Mouse (Mus musculus) forebrain, embryonic 13.5 days (tissue): ENCODE results near the gene Sh3pxd2a. TPM values are rescaled to one million over a fixed set of nuclear protein-coding genes. Genes with fewer than 3 reads are reported as not detected.

Experiments used
- ATAC-seq: fragments of 200-750 bp; cut with Nextera tagmentation; 2 replicates; pipeline ENCODE4 v1.8.0; 2017
- H3K27ac ChIP-seq: fragments of 300-500 bp; sonication (generic); 2 replicates; pipeline ENCODE4 v1.5.1; 2015; ENCODE audit warnings: inconsistent platforms, mild to moderate bottlenecking, moderate library complexity
- H3K27me3 ChIP-seq: fragments of 300-500 bp; sonication (generic); 2 replicates; pipeline ENCODE4 v1.6.1; 2015; ENCODE audit warnings: mild to moderate bottlenecking, inconsistent platforms
- H3K36me3 ChIP-seq: fragments of 300-500 bp; sonication (generic); 2 replicates; pipeline ENCODE4 v1.6.1; 2015; ENCODE audit warnings: mild to moderate bottlenecking, inconsistent platforms; ENCODE audit not compliant: poor library complexity, severe bottlenecking
- H3K4me1 ChIP-seq: fragments of 300-500 bp; sonication (generic); 2 replicates; pipeline ENCODE4 v1.6.1; 2015; ENCODE audit warnings: inconsistent platforms
- H3K4me2 ChIP-seq: fragments of 300-500 bp; sonication (generic); 2 replicates; pipeline ENCODE4 v1.6.1; 2015; ENCODE audit warnings: inconsistent platforms, mild to moderate bottlenecking, moderate library complexity
- H3K4me3 ChIP-seq: fragments of 300-500 bp; sonication (generic); 2 replicates; pipeline ENCODE4 v1.5.1; 2015; ENCODE audit warnings: mild to moderate bottlenecking, inconsistent platforms
- H3K9ac ChIP-seq: fragments of 300-500 bp; sonication (generic); 2 replicates; pipeline ENCODE4 v1.6.1; 2015; ENCODE audit warnings: mild to moderate bottlenecking, inconsistent platforms
- H3K9me3 ChIP-seq: fragments of 300-500 bp; sonication (generic); replicated peaks from 2 replicates; pipeline ENCODE4 v1.6.1; 2016; ENCODE audit warnings: inconsistent platforms
- WGBS: fragments of 180-500 bp; shearing (Covaris S2); methylation state at CpG from one replicate; pipeline ENCODE4 v1.1.7; 2015; 5-methylcytosine and 5-hydroxymethylcytosine counted together
- polyA plus RNA-seq: library from polyadenylated mRNA; unstranded; fragments of >200 nt; fragmentation: Nextera tagmentation; extraction: Ambion mirVana; gene quantifications from 2 replicates; pipeline ENCODE4 v1.2.1, GENCODE M21; 2015

Sh3pxd2a gene
- polyA plus RNA-seq, 1 experiment from 2014 or later: 3.6 TPM

GRCm38 (mm10) chr19:47282050-47282454 lies 182.1 kb downstream of the Sh3pxd2a start:
- no peak overlapping the region for H3K4me2 ChIP-seq

DNA sequence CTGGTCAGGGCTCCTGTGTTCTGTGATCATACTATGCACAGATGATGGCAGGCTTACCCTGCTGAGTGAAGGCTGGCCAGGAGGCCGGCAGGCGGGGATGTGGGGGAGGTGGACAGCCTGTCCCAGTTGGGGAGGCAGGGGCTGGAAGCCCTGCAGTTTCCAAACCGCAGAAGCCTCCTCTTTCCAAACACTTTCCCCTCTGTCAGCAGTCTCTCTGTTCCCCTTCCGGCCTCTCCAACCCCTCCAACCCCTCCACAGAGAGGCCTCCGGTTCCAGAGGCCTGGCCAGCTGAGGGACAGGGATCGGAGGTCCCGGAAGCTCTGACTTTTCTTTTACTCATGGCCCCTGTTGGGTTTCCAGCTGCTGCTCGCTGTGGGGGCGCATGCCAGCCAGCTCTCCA lies 183.3 kb downstream of the Sh3pxd2a start:
- no peaks in the 10 kb centered on the region for H3K27me3 ChIP-seq
- H3K9ac ChIP-seq: no peak overlapping the region
- WGBS: 85% methylated on average over 9 of the region's 9 CpGs
- no peak for ATAC-seq
- H3K4me1 ChIP-seq: peaks cover 11% of the 10 kb centered on the region; the same call in 1 of the 2 replicates
- no peak overlapping the region for H3K4me2 ChIP-seq
- H3K27ac ChIP-seq: no peak overlapping the region
- H3K9me3 ChIP-seq: no peaks in the 10 kb centered on the region
- no peak overlapping the region for H3K4me3 ChIP-seq
- H3K36me3 ChIP-seq: peaks cover 34% of the 10 kb centered on the region

More at GRCm38 (mm10) chr19:47282050-47282454, 182.1 kb downstream of the Sh3pxd2a start:
- ATAC-seq: no peak
- WGBS: 87% methylated on average over 6 of the region's 6 CpGs
- Histone ChIP-seq H3K9ac (no peak overlapping the region), H3K27ac (no peak overlapping the region), H3K4me3 (no peak overlapping the region), H3K36me3 (peaks cover 28% of the 10 kb centered on the region), H3K27me3 (no peaks in the 10 kb centered on the region), H3K4me1 (peaks cover 11% of the 10 kb centered on the region; the same call in 1 of the 2 replicates), H3K9me3 (no peaks in the 10 kb centered on the region)

GRCm38 (mm10) chr19:47279788-47280532 lies 184.2 kb downstream of the Sh3pxd2a start:
- H3K9me3 ChIP-seq: no peaks in the 10 kb centered on the region
- H3K4me1 ChIP-seq: peaks cover 11% of the 10 kb centered on the region; the same call in 1 of the 2 replicates
- H3K9ac ChIP-seq: no peak overlapping the region
- peaks cover 28% of the 10 kb centered on the region for H3K36me3 ChIP-seq
- ATAC-seq: peak; percentile 48; the same call in 1 of the 2 replicates
- H3K4me2 ChIP-seq: no peak overlapping the region
- no peak overlapping the region for H3K4me3 ChIP-seq
- H3K27ac ChIP-seq: 0 out of 2 replicates have a peak overlapping the region, but pooled peaks have one; percentile 3
- 85% methylated on average over 15 of the region's 15 CpGs for WGBS
- no peaks in the 10 kb centered on the region for H3K27me3 ChIP-seq

DNA sequence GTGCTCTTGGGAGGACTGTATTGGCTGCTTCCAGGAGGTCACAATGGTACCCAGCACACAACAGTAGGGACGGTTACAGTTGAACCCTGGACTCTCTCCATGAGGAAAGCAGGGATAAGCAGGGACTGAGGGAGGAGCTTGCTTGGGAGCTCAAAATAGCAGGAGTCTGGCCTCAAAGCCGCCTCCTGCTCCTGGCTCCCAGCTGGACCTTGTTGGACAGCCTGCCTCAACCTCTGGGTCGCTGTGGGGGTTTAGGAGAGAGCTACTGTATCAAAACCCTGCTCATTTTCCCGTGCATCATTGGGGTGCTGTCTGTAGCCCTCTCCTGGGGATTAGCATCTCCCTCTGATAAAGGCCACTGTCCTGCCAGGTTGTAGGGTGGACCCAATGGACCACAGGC lies 184.8 kb downstream of the Sh3pxd2a start:
- 76% methylated on average over 4 of the region's 4 CpGs for WGBS
- H3K27me3 ChIP-seq: no peaks in the 10 kb centered on the region
- no peak overlapping the region for H3K4me2 ChIP-seq
- H3K4me3 ChIP-seq: no peak overlapping the region
- H3K9me3 ChIP-seq: no peaks in the 10 kb centered on the region
- peaks cover 11% of the 10 kb centered on the region; the same call in 1 of the 2 replicates for H3K4me1 ChIP-seq
- peaks cover 25% of the 10 kb centered on the region for H3K36me3 ChIP-seq
- 0 out of 2 replicates have a peak overlapping the region, but pooled peaks have one; percentile 3 for H3K27ac ChIP-seq
- ATAC-seq: no peak
- no peak overlapping the region for H3K9ac ChIP-seq

DNA sequence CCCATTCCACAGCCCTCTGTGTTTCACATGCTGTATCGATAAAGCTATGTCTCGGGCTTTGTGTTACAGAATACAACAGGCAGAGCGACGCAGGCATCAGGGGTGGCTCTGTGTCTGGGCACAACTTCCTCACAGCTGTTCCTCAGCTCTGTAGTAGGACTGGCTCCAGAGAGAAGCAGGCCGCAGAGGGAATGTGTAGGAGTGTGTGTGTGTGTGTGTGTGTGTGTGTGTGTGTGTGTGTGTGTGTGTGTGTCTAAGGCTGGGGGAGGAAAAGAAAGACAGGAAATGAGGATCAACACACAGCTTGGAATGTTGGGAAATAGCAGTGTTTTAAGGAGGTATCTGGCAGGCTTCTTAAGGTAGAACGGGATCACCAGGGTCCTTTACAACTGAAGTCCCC lies 187.5 kb downstream of the Sh3pxd2a start:
- H3K4me2 ChIP-seq: no peak overlapping the region
- H3K36me3 ChIP-seq: peaks cover 36% of the 10 kb centered on the region
- ATAC-seq: no peak
- H3K27me3 ChIP-seq: no peaks in the 10 kb centered on the region
- peaks cover 11% of the 10 kb centered on the region; the same call in 1 of the 2 replicates for H3K4me1 ChIP-seq
- H3K9ac ChIP-seq: no peak overlapping the region
- no peak overlapping the region for H3K4me3 ChIP-seq
- no peak overlapping the region for H3K27ac ChIP-seq
- no peaks in the 10 kb centered on the region for H3K9me3 ChIP-seq
- 89% methylated on average over 6 of the region's 6 CpGs for WGBS

DNA sequence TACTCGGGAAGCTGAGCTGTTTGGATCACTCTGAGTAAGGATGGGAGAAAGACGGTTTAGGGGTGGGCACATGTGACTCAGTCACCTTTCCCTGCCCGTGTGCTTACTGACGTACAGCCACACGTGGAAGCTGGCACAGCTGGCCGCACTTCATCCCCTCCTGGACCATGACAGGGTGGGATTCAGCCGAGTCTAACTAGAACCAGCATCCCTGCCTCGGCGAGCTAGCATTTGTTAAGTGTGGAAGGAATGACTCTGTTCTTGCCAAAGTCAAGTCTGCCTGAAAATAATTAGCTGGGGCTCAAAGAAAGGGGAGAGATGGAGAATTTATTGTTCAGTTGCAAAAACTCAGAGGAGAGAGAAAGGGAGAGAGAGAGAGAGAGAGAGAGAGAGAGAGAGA lies 193.7 kb downstream of the Sh3pxd2a start:
- no peak overlapping the region for H3K9ac ChIP-seq
- no peak overlapping the region for H3K4me2 ChIP-seq
- no peak overlapping the region for H3K27ac ChIP-seq
- no peak for ATAC-seq
- peaks cover 39% of the 10 kb centered on the region for H3K36me3 ChIP-seq
- no peaks in the 10 kb centered on the region for H3K27me3 ChIP-seq
- 87% methylated on average over 9 of the region's 9 CpGs for WGBS
- no peaks in the 10 kb centered on the region for H3K9me3 ChIP-seq
- no peak overlapping the region for H3K4me3 ChIP-seq
- H3K4me1 ChIP-seq: no peaks in the 10 kb centered on the region

DNA sequence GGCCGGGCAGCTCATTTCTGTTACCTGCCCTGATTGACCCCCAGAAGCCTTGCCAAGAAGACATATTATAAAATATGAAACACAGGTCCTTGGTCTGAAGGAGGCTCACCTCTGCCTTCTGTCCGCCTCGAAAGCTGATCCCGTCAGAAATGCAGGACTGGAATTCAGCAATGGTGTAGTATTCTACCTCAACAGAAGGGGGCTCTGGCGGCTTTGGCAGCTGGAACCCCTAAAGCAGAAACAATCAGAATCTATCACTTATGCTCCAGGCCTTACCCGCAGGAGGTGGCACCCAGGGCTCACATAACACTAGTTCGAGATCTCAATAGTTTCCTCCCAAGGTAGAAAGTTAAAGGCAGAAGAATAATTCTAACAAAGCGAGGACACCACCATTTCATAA lies 194.5 kb downstream of the Sh3pxd2a start:
- Histone ChIP-seq H3K4me1 (no peaks in the 10 kb centered on the region), H3K27ac (no peak overlapping the region), H3K36me3 (peaks cover 42% of the 10 kb centered on the region), H3K9me3 (no peaks in the 10 kb centered on the region), H3K9ac (no peak overlapping the region), H3K4me3 (no peak overlapping the region), H3K4me2 (no peak overlapping the region), H3K27me3 (no peaks in the 10 kb centered on the region)
- ATAC-seq: no peak
- WGBS: 47% methylated on average over 8 of the region's 8 CpGs

DNA sequence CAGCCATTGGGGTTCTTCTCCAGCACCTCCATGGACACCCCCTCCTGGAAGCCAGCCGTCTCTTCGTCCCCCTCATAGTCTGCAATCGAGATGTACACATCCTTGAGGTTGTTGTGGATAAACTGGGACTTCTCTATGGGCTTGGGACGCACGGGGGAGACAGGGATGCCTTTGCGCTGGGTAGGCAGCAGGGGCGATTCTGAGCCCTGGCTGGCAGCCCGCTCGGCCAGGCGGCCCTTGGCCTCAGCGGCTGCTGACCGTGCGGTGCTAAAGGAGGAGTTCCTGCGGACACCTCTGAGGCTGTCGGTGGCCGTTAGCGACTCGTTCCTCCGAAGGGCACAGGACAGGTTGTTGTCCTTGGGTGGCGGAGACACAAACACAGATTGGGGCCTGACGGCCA lies 197.1 kb downstream of the Sh3pxd2a start:
- H3K27ac ChIP-seq: no peak overlapping the region
- no peak overlapping the region for H3K9ac ChIP-seq
- 88% methylated on average over 21 of the region's 21 CpGs for WGBS
- H3K36me3 ChIP-seq: peaks cover 29% of the 10 kb centered on the region
- no peak overlapping the region for H3K4me2 ChIP-seq
- H3K4me1 ChIP-seq: no peaks in the 10 kb centered on the region
- no peaks in the 10 kb centered on the region for H3K27me3 ChIP-seq
- no peak for ATAC-seq
- H3K9me3 ChIP-seq: no peaks in the 10 kb centered on the region
- H3K4me3 ChIP-seq: no peak overlapping the region

DNA sequence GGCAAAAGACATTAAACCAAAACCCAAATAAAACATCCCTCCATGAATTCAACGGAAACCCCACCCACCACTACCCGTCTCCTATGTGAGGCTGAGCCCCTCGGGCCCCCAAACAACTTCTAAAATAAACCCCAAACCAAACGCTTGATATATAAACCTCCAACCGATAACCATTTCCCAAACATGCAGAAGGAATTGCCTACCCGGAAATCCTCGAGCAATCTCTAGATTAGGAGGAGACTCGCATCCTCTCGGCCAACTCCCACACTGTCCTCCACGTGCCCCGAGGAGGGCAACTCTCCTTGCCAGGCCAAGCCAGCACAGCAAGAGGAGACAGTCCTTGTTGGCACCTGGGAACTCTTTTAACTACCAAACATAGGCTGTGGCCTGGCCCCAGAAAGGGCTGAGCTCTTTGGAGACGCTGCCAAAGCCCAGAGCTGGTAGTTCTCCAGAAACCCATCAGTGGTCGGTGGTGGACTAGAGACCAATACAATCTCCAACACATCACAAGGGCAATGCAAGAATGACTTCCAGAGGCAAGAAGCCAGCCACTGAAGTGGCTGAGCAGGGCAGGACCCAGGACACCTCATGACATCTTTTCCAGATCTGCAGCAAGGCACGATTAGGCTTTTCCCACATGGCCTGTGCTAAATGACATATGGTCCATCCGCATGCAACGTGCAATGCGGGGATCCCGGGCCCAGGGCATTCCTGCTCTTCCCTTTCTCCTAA lies 198.0 kb downstream of the Sh3pxd2a start:
- 91% methylated on average over 18 of the region's 18 CpGs for WGBS
- Histone ChIP-seq H3K27ac (no peak overlapping the region), H3K4me3 (no peak overlapping the region), H3K4me2 (no peak overlapping the region), H3K27me3 (no peaks in the 10 kb centered on the region), H3K9ac (no peak overlapping the region), H3K36me3 (peaks cover 29% of the 10 kb centered on the region), H3K9me3 (no peaks in the 10 kb centered on the region), H3K4me1 (no peaks in the 10 kb centered on the region)
- ATAC-seq: no peak

DNA sequence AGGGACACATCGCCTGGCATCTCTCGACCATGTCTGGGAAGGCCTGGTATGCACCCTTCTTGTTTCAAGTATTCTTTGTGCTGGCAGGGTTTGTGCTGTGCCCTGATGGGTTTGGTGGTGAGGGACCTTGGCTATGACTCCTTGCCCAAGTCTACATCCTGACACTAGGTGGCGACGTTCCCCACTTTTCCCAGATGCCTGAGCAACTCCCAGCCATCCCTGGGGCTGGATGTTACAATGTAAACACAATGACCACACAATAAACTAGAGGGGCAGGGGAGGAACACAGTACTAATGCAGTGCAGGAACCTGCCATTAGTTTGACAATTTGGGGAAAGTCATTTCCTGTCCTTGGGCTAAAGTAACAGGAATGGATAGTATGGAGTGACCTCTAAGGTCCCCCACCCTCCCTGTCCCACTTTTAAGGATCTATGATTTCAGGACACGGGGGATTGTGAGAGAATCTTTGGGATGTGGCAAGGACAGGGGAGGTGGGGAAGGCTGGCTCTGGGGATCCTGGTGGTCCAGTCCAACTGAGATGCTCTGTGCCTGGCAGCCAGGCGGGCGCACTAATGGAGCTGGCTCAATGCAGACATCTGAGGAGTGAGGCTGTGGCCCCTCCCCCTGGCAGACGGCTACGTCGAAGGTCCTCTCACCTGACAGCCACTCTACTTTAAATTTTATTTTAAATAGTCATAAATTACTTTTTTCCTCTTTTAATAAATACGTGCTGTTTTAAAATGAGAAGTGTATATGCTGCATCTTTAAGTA lies 199.7 kb downstream of the Sh3pxd2a start:
- ATAC-seq: peak; percentile 80
- H3K27ac ChIP-seq: no peak overlapping the region
- WGBS: 45% methylated on average over 11 of the region's 11 CpGs
- H3K4me1 ChIP-seq: no peaks in the 10 kb centered on the region
- peaks cover 29% of the 10 kb centered on the region for H3K36me3 ChIP-seq
- no peak overlapping the region for H3K4me3 ChIP-seq
- no peaks in the 10 kb centered on the region for H3K9me3 ChIP-seq
- no peaks in the 10 kb centered on the region for H3K27me3 ChIP-seq
- H3K4me2 ChIP-seq: no peak overlapping the region
- no peak overlapping the region for H3K9ac ChIP-seq

DNA sequence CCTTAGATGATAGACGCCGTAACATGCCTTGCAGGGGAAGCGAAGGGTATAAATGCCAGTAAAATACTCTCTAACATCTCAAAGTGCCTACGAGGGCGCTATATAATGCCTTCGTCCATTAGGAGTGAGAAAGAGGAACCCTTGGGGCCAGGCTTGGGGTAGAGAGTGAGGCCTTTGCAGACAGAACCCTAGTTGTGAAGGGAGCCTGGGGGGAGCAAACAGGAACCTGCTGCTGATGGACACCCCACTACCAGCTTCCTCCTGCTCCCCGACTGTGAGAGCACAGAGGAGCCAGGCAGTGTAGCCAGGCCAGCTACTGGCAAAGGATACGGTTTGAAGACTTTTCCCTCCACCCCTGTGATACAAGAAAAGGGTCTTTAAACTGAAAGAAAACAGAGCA lies 200.6 kb downstream of the Sh3pxd2a start:
- no peak for ATAC-seq
- Histone ChIP-seq H3K36me3 (peaks cover 27% of the 10 kb centered on the region), H3K4me1 (no peaks in the 10 kb centered on the region), H3K27me3 (no peaks in the 10 kb centered on the region), H3K9me3 (no peaks in the 10 kb centered on the region), H3K4me3 (no peak overlapping the region), H3K4me2 (no peak overlapping the region), H3K27ac (no peak overlapping the region), H3K9ac (no peak overlapping the region)
- 89% methylated on average over 8 of the region's 8 CpGs for WGBS

DNA sequence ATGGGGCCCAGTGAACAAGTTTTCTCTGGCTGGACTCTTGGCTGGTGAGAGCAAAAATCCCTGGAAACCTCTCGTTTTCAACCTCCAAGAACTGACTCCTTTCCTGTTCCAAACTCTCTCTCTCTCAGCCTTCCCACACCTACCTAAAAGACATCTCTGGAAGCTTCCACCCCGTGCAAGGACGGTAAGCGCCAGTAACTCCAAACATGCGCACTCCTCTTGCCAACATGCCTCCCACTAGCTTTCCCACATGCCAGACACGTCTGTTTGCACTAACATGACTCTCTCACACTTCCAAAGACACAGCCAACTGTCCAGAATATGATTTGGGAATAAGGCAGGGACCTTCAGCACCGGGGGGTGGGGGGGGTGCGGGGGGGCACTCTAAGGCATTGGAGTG lies 203.0 kb downstream of the Sh3pxd2a start:
- no peaks in the 10 kb centered on the region for H3K27me3 ChIP-seq
- no peak overlapping the region for H3K27ac ChIP-seq
- no peak overlapping the region for H3K9ac ChIP-seq
- H3K36me3 ChIP-seq: peaks cover 5% of the 10 kb centered on the region; the same call in 1 of the 2 replicates
- H3K9me3 ChIP-seq: no peaks in the 10 kb centered on the region
- no peaks in the 10 kb centered on the region for H3K4me1 ChIP-seq
- no peak overlapping the region for H3K4me2 ChIP-seq
- WGBS: 85% methylated on average over 8 of the region's 8 CpGs
- no peak overlapping the region for H3K4me3 ChIP-seq
- no peak for ATAC-seq
